Mouse (Mus musculus) adrenal gland (tissue): ENCODE data around the gene Olfr822.
"Not testable (repeated sequence)": the region's sequence is repeated elsewhere in the genome, so short reads cannot be mapped to it uniquely, and the experiment has no call there.

Experiments
- intact Hi-C: fragments of 180-260 bp; cut with DNase I; formaldehyde crosslinking; loops from one replicate; pipeline ENCODE4 v1.15.1; 2025
- long read RNA-seq, 2 experiments: library from polyadenylated mRNA; unstranded; transcript quantifications; one replicate each; pipeline ENCODE4 v2.0.0; 2020; ENCODE audit warnings: borderline replicate concordance in 1 of 2; ENCODE audit not compliant: insufficient replicate concordance in 1 of 2

The Olfr822 gene
- long read RNA-seq, experiment 1 = 0 reads
- long read RNA-seq, experiment 2 = 0 reads

GRCm38 (mm10) chr10:130070910-130071309, at the start of gene Olfr822:
Gene Olfr822, plus strand, starts transcription at chr10:130071210.
- intact Hi-C loops = no loop called here

- intact Hi-C loops = no loop called here
Observed at GRCm38 (mm10) chr10:130030048-130030447, 41.0 kb upstream of the Olfr822 start, which contains the start of gene Olfr821. Gene Olfr821, plus strand, starts transcription at chr10:130030348.

- intact Hi-C loops = no loop called here
Observed at GRCm38 (mm10) chr10:130037096-130037495, 33.9 kb upstream of the Olfr822 start.

- intact Hi-C loops = loop anchor here (10.0 kb wide), 1 partner anchor 1068 kb away; no protein-coding TSS in a partner anchor
Observed at GRCm38 (mm10) chr10:130092838-130093440, 21.9 kb downstream of the Olfr822 start.

GRCm38 (mm10) chr10:130096104-130096503, 25.1 kb downstream of the Olfr822 start:
- intact Hi-C loops = loop anchor here (10.0 kb wide), 1 partner anchor 1071 kb away; no protein-coding TSS in a partner anchor

GRCm38 (mm10) chr10:130115283-130115682, 44.3 kb downstream of the Olfr822 start, which contains the start of gene Olfr823:
Gene Olfr823, minus strand, starts transcription at chr10:130115383.
- intact Hi-C loops = not testable (repeated sequence)

- intact Hi-C loops = not testable (repeated sequence)
Observed at GRCm38 (mm10) chr10:130116045-130116444, 45.0 kb downstream of the Olfr822 start.
